Mouse (Mus musculus): ENCODE data around the gene Wbp11. TPM values are rescaled to one million over a fixed set of nuclear protein-coding genes. Genes with fewer than 3 reads are reported as not detected.

Gene Wbp11
- polyA plus RNA-seq, 1 experiment from 2014 or later, result 93.5 TPM

- H3K4me3 ChIP-seq (ENCODE audit: low read depth, low read length), result peak within 1 kb of the TSS; percentile 100
- H3K27me3 ChIP-seq (ENCODE audit: control insufficient read depth, insufficient read depth, low read length), result no peaks in the 10 kb centered on the region
- H3K27ac ChIP-seq (ENCODE audit: low read depth, low read length), result peak within 1 kb of the TSS; percentile 85
- peaks cover 18% of the 10 kb centered on the region for H3K36me3 ChIP-seq (ENCODE audit: control insufficient read depth, insufficient read depth, low read length)
- under 1% methylated on average over 34 of the region's 34 CpGs for WGBS (ENCODE audit: insufficient replicate concordance)
- H3K9me3 ChIP-seq (replicated peaks; ENCODE audit: control insufficient read depth, low read length), result no peaks in the 10 kb centered on the region
- H3K4me2 ChIP-seq, result peak within 1 kb of the TSS; percentile 88
- peak; percentile 28; the same call in 1 of the 2 replicates for ATAC-seq (replicated peaks; ENCODE audit: insufficient number of reproducible peaks, low FRiP score, low TSS enrichment)
- peaks cover 6% of the 10 kb centered on the region for H3K4me1 ChIP-seq (ENCODE audit: control insufficient read depth, insufficient read depth, low read length)
- H3K9ac ChIP-seq (ENCODE audit: low read depth, low read length), result peak within 1 kb of the TSS; percentile 93
Measured at GRCm38 (mm10) chr6:136827516-136827880, 535 bp downstream of the Wbp11 start, which contains the start of gene BC049715. BC049715 (plus strand) TSS chr6:136827626.

- H3K27ac ChIP-seq (ENCODE audit: low read depth, low read length), result peak overlapping the region; percentile 85
- no peak for ATAC-seq (replicated peaks; ENCODE audit: insufficient number of reproducible peaks, low FRiP score, low TSS enrichment)
- 13% methylated on average over 7 of the region's 7 CpGs for WGBS (ENCODE audit: insufficient replicate concordance)
- peak overlapping the region; percentile 100 for H3K4me3 ChIP-seq (ENCODE audit: low read depth, low read length)
- peaks cover 6% of the 10 kb centered on the region for H3K4me1 ChIP-seq (ENCODE audit: control insufficient read depth, insufficient read depth, low read length)
- no peaks in the 10 kb centered on the region for H3K9me3 ChIP-seq (replicated peaks; ENCODE audit: control insufficient read depth, low read length)
- H3K36me3 ChIP-seq (ENCODE audit: control insufficient read depth, insufficient read depth, low read length), result peaks cover 20% of the 10 kb centered on the region
- peak overlapping the region; percentile 93 for H3K9ac ChIP-seq (ENCODE audit: low read depth, low read length)
- H3K4me2 ChIP-seq, result peak overlapping the region; percentile 88
- no peaks in the 10 kb centered on the region for H3K27me3 ChIP-seq (ENCODE audit: control insufficient read depth, insufficient read depth, low read length)
Measured at GRCm38 (mm10) chr6:136827116-136827515, 917 bp downstream of the Wbp11 start.

- H3K9me3 ChIP-seq (replicated peaks; ENCODE audit: control insufficient read depth, low read length), result no peaks in the 10 kb centered on the region
- no peak for ATAC-seq (replicated peaks; ENCODE audit: insufficient number of reproducible peaks, low FRiP score, low TSS enrichment)
- no peak overlapping the region for H3K27ac ChIP-seq (ENCODE audit: low read depth, low read length)
- WGBS (ENCODE audit: insufficient replicate concordance), result 93% methylated on average over 8 of the region's 8 CpGs
- H3K36me3 ChIP-seq (ENCODE audit: control insufficient read depth, insufficient read depth, low read length), result peaks cover 39% of the 10 kb centered on the region
- no peak overlapping the region for H3K4me3 ChIP-seq (ENCODE audit: low read depth, low read length)
- no peak overlapping the region for H3K4me2 ChIP-seq
- H3K4me1 ChIP-seq (ENCODE audit: control insufficient read depth, insufficient read depth, low read length), result peaks cover 8% of the 10 kb centered on the region
- no peak overlapping the region for H3K9ac ChIP-seq (ENCODE audit: low read depth, low read length)
- no peaks in the 10 kb centered on the region for H3K27me3 ChIP-seq (ENCODE audit: control insufficient read depth, insufficient read depth, low read length)
Measured at GRCm38 (mm10) chr6:136824987-136825386, 3.0 kb downstream of the Wbp11 start.

GRCm38 (mm10) chr6:136821086-136821485 lies 6.9 kb downstream of the Wbp11 start:
- peak; percentile 26; the same call in 1 of the 2 replicates for ATAC-seq (replicated peaks; ENCODE audit: insufficient number of reproducible peaks, low FRiP score, low TSS enrichment)
- H3K4me2 ChIP-seq, result no peak overlapping the region
- WGBS (ENCODE audit: insufficient replicate concordance), result 92% methylated on average over 18 of the region's 18 CpGs
- H3K36me3 ChIP-seq (ENCODE audit: control insufficient read depth, insufficient read depth, low read length), result peaks cover 65% of the 10 kb centered on the region
- H3K27me3 ChIP-seq (ENCODE audit: control insufficient read depth, insufficient read depth, low read length), result no peaks in the 10 kb centered on the region
- no peak overlapping the region for H3K4me3 ChIP-seq (ENCODE audit: low read depth, low read length)
- no peaks in the 10 kb centered on the region for H3K9me3 ChIP-seq (replicated peaks; ENCODE audit: control insufficient read depth, low read length)
- H3K27ac ChIP-seq (ENCODE audit: low read depth, low read length), result no peak overlapping the region
- H3K9ac ChIP-seq (ENCODE audit: low read depth, low read length), result no peak overlapping the region
- H3K4me1 ChIP-seq (ENCODE audit: control insufficient read depth, insufficient read depth, low read length), result peaks cover 2% of the 10 kb centered on the region; the same call in 1 of the 2 replicates

- H3K4me1 ChIP-seq (ENCODE audit: control insufficient read depth, insufficient read depth, low read length), result peaks cover 2% of the 10 kb centered on the region; the same call in 1 of the 2 replicates
- ATAC-seq (replicated peaks; ENCODE audit: insufficient number of reproducible peaks, low FRiP score, low TSS enrichment), result no peak
- H3K9ac ChIP-seq (ENCODE audit: low read depth, low read length), result no peak overlapping the region
- no peak overlapping the region for H3K4me2 ChIP-seq
- peaks cover 69% of the 10 kb centered on the region for H3K36me3 ChIP-seq (ENCODE audit: control insufficient read depth, insufficient read depth, low read length)
- H3K27me3 ChIP-seq (ENCODE audit: control insufficient read depth, insufficient read depth, low read length), result no peaks in the 10 kb centered on the region
- H3K27ac ChIP-seq (ENCODE audit: low read depth, low read length), result no peak overlapping the region
- no peak overlapping the region for H3K4me3 ChIP-seq (ENCODE audit: low read depth, low read length)
- 79% methylated on average over 21 of the region's 21 CpGs for WGBS (ENCODE audit: insufficient replicate concordance)
- H3K9me3 ChIP-seq (replicated peaks; ENCODE audit: control insufficient read depth, low read length), result no peaks in the 10 kb centered on the region
Measured at GRCm38 (mm10) chr6:136820381-136820780, 7.7 kb downstream of the Wbp11 start.

- H3K4me3 ChIP-seq (ENCODE audit: low read depth, low read length), result no peak overlapping the region
- 95% methylated on average over 3 of the region's 3 CpGs for WGBS (ENCODE audit: insufficient replicate concordance)
Measured at GRCm38 (mm10) chr6:136817549-136817948, 10.5 kb downstream of the Wbp11 start.

GRCm38 (mm10) chr6:136816826-136817225 lies 11.2 kb downstream of the Wbp11 start:
- H3K27me3 ChIP-seq (ENCODE audit: control insufficient read depth, insufficient read depth, low read length), result no peaks in the 10 kb centered on the region
- H3K27ac ChIP-seq (ENCODE audit: low read depth, low read length), result no peak overlapping the region
- ATAC-seq (replicated peaks; ENCODE audit: insufficient number of reproducible peaks, low FRiP score, low TSS enrichment), result no peak
- no peak overlapping the region for H3K9ac ChIP-seq (ENCODE audit: low read depth, low read length)
- H3K9me3 ChIP-seq (replicated peaks; ENCODE audit: control insufficient read depth, low read length), result no peaks in the 10 kb centered on the region
- no peak overlapping the region for H3K4me3 ChIP-seq (ENCODE audit: low read depth, low read length)
- peaks cover 2% of the 10 kb centered on the region; the same call in 1 of the 2 replicates for H3K4me1 ChIP-seq (ENCODE audit: control insufficient read depth, insufficient read depth, low read length)
- WGBS (ENCODE audit: insufficient replicate concordance), result 92% methylated on average over 21 of the region's 21 CpGs
- H3K4me2 ChIP-seq, result no peak overlapping the region
- H3K36me3 ChIP-seq (ENCODE audit: control insufficient read depth, insufficient read depth, low read length), result peaks cover 65% of the 10 kb centered on the region

More at GRCm38 (mm10) chr6:136817549-136817948, 10.5 kb downstream of the Wbp11 start:
- Histone ChIP-seq H3K4me2 (no peak overlapping the region), H3K4me1 (ENCODE audit: control insufficient read depth, insufficient read depth, low read length) (peaks cover 2% of the 10 kb centered on the region; the same call in 1 of the 2 replicates), H3K9ac (ENCODE audit: low read depth, low read length) (no peak overlapping the region), H3K27ac (ENCODE audit: low read depth, low read length) (no peak overlapping the region), H3K36me3 (ENCODE audit: control insufficient read depth, insufficient read depth, low read length) (peaks cover 71% of the 10 kb centered on the region), H3K9me3 (replicated peaks; ENCODE audit: control insufficient read depth, low read length) (no peaks in the 10 kb centered on the region), H3K27me3 (ENCODE audit: control insufficient read depth, insufficient read depth, low read length) (no peaks in the 10 kb centered on the region)
- ATAC-seq (replicated peaks; ENCODE audit: insufficient number of reproducible peaks, low FRiP score, low TSS enrichment), result no peak

GRCm38 (mm10) chr6:136815381-136815780 lies 12.7 kb downstream of the Wbp11 start:
- no peaks in the 10 kb centered on the region for H3K27me3 ChIP-seq (ENCODE audit: control insufficient read depth, insufficient read depth, low read length)
- H3K9ac ChIP-seq (ENCODE audit: low read depth, low read length), result no peak overlapping the region
- no peak overlapping the region for H3K4me3 ChIP-seq (ENCODE audit: low read depth, low read length)
- 97% methylated on average over 7 of the region's 7 CpGs for WGBS (ENCODE audit: insufficient replicate concordance)
- no peaks in the 10 kb centered on the region for H3K9me3 ChIP-seq (replicated peaks; ENCODE audit: control insufficient read depth, low read length)
- ATAC-seq (replicated peaks; ENCODE audit: insufficient number of reproducible peaks, low FRiP score, low TSS enrichment), result no peak
- peaks cover 53% of the 10 kb centered on the region for H3K36me3 ChIP-seq (ENCODE audit: control insufficient read depth, insufficient read depth, low read length)
- no peak overlapping the region for H3K27ac ChIP-seq (ENCODE audit: low read depth, low read length)
- H3K4me2 ChIP-seq, result no peak overlapping the region
- H3K4me1 ChIP-seq (ENCODE audit: control insufficient read depth, insufficient read depth, low read length), result no peaks in the 10 kb centered on the region

GRCm38 (mm10) chr6:136813117-136813516 lies 14.9 kb downstream of the Wbp11 start:
- WGBS (ENCODE audit: insufficient replicate concordance), result 42% methylated on average over 4 of the region's 4 CpGs
- Histone ChIP-seq H3K27ac (ENCODE audit: low read depth, low read length) (no peak overlapping the region), H3K36me3 (ENCODE audit: control insufficient read depth, insufficient read depth, low read length) (peaks cover 40% of the 10 kb centered on the region), H3K4me3 (ENCODE audit: low read depth, low read length) (no peak overlapping the region), H3K9ac (ENCODE audit: low read depth, low read length) (no peak overlapping the region), H3K9me3 (replicated peaks; ENCODE audit: control insufficient read depth, low read length) (no peaks in the 10 kb centered on the region), H3K4me1 (ENCODE audit: control insufficient read depth, insufficient read depth, low read length) (peaks cover 9% of the 10 kb centered on the region), H3K27me3 (ENCODE audit: control insufficient read depth, insufficient read depth, low read length) (no peaks in the 10 kb centered on the region), H3K4me2 (no peak overlapping the region)
- no peak for ATAC-seq (replicated peaks; ENCODE audit: insufficient number of reproducible peaks, low FRiP score, low TSS enrichment)
